Mouse (Mus musculus) embryonic facial prominence, embryonic 13.5 days (tissue): ENCODE measurements at regions not wholly inside any gene's neighbourhood (a gene's known extent, or its start where the extent isn't known, plus 50 kb on each side); places are given as distances from the start of the nearest gene placed in this dataset.
A peak's percentile ranks its signal among the peaks of the same experiment; 100 is the strongest.

Experiments used
- ATAC-seq: fragments of 200-750 bp; cut with Nextera tagmentation; 2 replicates; pipeline ENCODE4 v1.8.0; 2017; ENCODE audit warnings: low read depth; ENCODE audit not compliant: insufficient number of reproducible peaks, insufficient read depth, low FRiP score, low TSS enrichment
- H3K27ac ChIP-seq: fragments of 300-500 bp; sonication (generic); 2 replicates; pipeline ENCODE4 v1.5.1; 2015; ENCODE audit warnings: moderate library complexity, mild to moderate bottlenecking, inconsistent platforms
- H3K27me3 ChIP-seq: fragments of 300-500 bp; sonication (generic); 2 replicates; pipeline ENCODE4 v1.6.1; 2015; ENCODE audit warnings: mild to moderate bottlenecking, inconsistent platforms
- H3K36me3 ChIP-seq: fragments of 300-500 bp; sonication (generic); 2 replicates; pipeline ENCODE4 v1.6.1; 2015; ENCODE audit warnings: mild to moderate bottlenecking, inconsistent platforms
- H3K4me1 ChIP-seq: fragments of 300-500 bp; sonication (generic); 2 replicates; pipeline ENCODE4 v1.6.1; 2015; ENCODE audit warnings: inconsistent platforms
- H3K4me2 ChIP-seq: fragments of 300-500 bp; sonication (generic); 2 replicates; pipeline ENCODE4 v1.6.1; 2015; ENCODE audit warnings: moderate library complexity, mild to moderate bottlenecking, inconsistent platforms
- H3K4me3 ChIP-seq: fragments of 300-500 bp; sonication (generic); 2 replicates; pipeline ENCODE4 v1.5.1; 2015; ENCODE audit warnings: mild to moderate bottlenecking, inconsistent platforms
- H3K9ac ChIP-seq: fragments of 300-500 bp; sonication (generic); 2 replicates; pipeline ENCODE4 v1.6.1; 2015; ENCODE audit warnings: mild to moderate bottlenecking, inconsistent platforms
- H3K9me3 ChIP-seq: fragments of 300-500 bp; sonication (generic); 2 replicates; pipeline ENCODE4 v1.6.1; 2016; ENCODE audit warnings: inconsistent platforms
- WGBS: fragments of 180-500 bp; shearing (Covaris S2); methylation state at CpG from one replicate; pipeline ENCODE4 v1.1.7; 2015; ENCODE audit warnings: mixed read lengths; 5-methylcytosine and 5-hydroxymethylcytosine counted together

DNA sequence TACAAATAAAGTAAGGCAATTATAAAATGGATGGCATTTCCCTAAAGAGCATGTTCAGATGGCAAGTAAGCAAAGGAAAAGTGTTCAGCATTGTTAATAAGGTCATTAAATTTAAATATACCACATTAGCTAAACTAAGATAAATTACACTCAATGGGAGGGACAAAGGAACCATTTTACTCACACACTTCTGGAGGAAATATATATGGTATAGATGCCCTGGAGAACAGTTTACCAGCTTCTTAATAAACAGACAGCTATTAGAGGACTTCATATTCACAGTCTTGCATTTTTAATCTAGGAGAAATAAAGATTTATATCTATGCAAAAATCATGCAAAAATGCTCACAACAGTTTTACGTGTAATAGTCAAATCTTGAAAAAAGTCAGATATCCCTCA, 183.8 kb downstream of the Dthd1 start:
- H3K9me3 ChIP-seq, result no peaks in the 10 kb centered on the region
- no peak overlapping the region for H3K4me2 ChIP-seq
- no peak overlapping the region for H3K27ac ChIP-seq
- no peaks in the 10 kb centered on the region for H3K27me3 ChIP-seq
- 86% methylated on average over 1 of the region's 1 CpGs for WGBS
- H3K9ac ChIP-seq, result no peak overlapping the region
- no peaks in the 10 kb centered on the region for H3K4me1 ChIP-seq
- no peaks in the 10 kb centered on the region for H3K36me3 ChIP-seq
- ATAC-seq, result no peak
- H3K4me3 ChIP-seq, result no peak overlapping the region

GRCm38 (mm10) chr5:63034446-63034845, 220.8 kb downstream of the Dthd1 start:
- Histone ChIP-seq H3K4me3 (no peak overlapping the region), H3K4me2 (no peak overlapping the region), H3K27me3 (no peaks in the 10 kb centered on the region), H3K36me3 (no peaks in the 10 kb centered on the region), H3K9me3 (no peaks in the 10 kb centered on the region), H3K4me1 (no peaks in the 10 kb centered on the region), H3K27ac (no peak overlapping the region), H3K9ac (no peak overlapping the region)
- no peak for ATAC-seq
- WGBS, result 71% methylated on average over 2 of the region's 2 CpGs

- Histone ChIP-seq H3K27me3 (no peaks in the 10 kb centered on the region), H3K36me3 (no peaks in the 10 kb centered on the region), H3K4me2 (no peak overlapping the region), H3K9me3 (no peaks in the 10 kb centered on the region), H3K9ac (no peak overlapping the region), H3K4me3 (no peak overlapping the region), H3K4me1 (no peaks in the 10 kb centered on the region), H3K27ac (no peak overlapping the region)
- WGBS, result 53% methylated on average over 2 of the region's 2 CpGs
- ATAC-seq, result no peak
These were observed 232.1 kb downstream of the Dthd1 start for GRCm38 (mm10) chr5:63045751-63046150.

DNA sequence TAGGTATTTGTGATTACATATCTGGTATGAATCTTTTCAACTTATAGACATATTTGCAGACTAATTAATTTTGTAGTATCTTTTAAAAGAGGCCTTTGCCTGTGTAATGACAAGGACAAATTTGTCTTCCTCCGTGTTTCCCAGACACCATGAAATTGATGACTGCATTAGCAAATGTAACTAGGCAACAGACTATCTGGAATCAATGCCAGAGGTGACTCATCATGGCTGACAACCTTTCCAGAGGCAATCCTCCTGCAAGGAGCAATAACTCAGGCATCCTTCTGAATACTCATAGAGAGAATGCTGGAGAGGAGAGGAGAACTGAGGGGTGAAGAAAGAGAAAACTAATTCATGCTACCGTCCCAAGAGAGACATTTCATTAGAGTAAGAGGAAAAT, 249.7 kb downstream of the Dthd1 start:
- H3K9ac ChIP-seq, result no peak overlapping the region
- no peaks in the 10 kb centered on the region for H3K4me1 ChIP-seq
- no peak overlapping the region for H3K27ac ChIP-seq
- no peaks in the 10 kb centered on the region for H3K9me3 ChIP-seq
- H3K4me2 ChIP-seq, result no peak overlapping the region
- WGBS, result 78% methylated on average over 2 of the region's 2 CpGs
- no peak overlapping the region for H3K4me3 ChIP-seq
- no peaks in the 10 kb centered on the region for H3K36me3 ChIP-seq
- no peaks in the 10 kb centered on the region for H3K27me3 ChIP-seq
- ATAC-seq, result no peak

GRCm38 (mm10) chr5:63066872-63067271, 253.2 kb downstream of the Dthd1 start:
- Histone ChIP-seq H3K9ac (no peak overlapping the region), H3K4me1 (no peaks in the 10 kb centered on the region), H3K27me3 (no peaks in the 10 kb centered on the region), H3K36me3 (no peaks in the 10 kb centered on the region), H3K27ac (no peak overlapping the region), H3K4me2 (no peak overlapping the region), H3K9me3 (no peaks in the 10 kb centered on the region), H3K4me3 (no peak overlapping the region)
- WGBS, result 55% methylated on average over 1 of the region's 1 CpGs
- no peak for ATAC-seq

DNA sequence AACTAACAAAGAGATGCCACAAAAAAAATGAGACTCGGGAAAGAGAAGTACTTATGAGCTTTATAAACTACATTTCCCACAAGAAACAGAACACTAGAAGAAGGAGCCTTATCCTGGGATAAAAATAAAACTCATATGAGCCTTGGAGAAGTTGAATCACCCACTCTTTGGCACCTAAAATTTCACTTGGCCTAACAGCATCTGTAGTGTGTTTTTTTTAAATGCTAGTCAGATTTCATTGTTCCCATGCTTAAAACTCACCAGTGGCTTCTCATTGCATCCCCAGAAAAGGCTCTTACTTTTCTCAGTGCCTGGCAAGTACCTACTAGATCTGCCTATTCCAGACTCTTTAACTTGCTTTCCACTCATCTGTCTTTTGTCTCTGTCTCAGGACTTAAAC, 284.5 kb downstream of the Dthd1 start:
- no peaks in the 10 kb centered on the region for H3K9me3 ChIP-seq
- H3K4me1 ChIP-seq, result no peaks in the 10 kb centered on the region
- no peak overlapping the region for H3K4me3 ChIP-seq
- H3K36me3 ChIP-seq, result no peaks in the 10 kb centered on the region
- no peak overlapping the region for H3K4me2 ChIP-seq
- WGBS, result 75% methylated on average over 1 of the region's 1 CpGs
- H3K27ac ChIP-seq, result no peak overlapping the region
- no peaks in the 10 kb centered on the region for H3K27me3 ChIP-seq
- H3K9ac ChIP-seq, result no peak overlapping the region
- no peak for ATAC-seq

GRCm38 (mm10) chr5:63132552-63132951, 318.9 kb downstream of the Dthd1 start:
- Histone ChIP-seq H3K27me3 (no peaks in the 10 kb centered on the region), H3K4me2 (no peak overlapping the region), H3K4me1 (peaks cover 2% of the 10 kb centered on the region; the same call in 1 of the 2 replicates), H3K9me3 (no peaks in the 10 kb centered on the region), H3K4me3 (no peak overlapping the region), H3K36me3 (no peaks in the 10 kb centered on the region), H3K9ac (no peak overlapping the region), H3K27ac (peak overlapping the region; percentile 48)
- no peak for ATAC-seq

GRCm38 (mm10) chr5:63137957-63138356, 324.3 kb downstream of the Dthd1 start:
- Histone ChIP-seq H3K4me1 (no peaks in the 10 kb centered on the region), H3K27ac (no peak overlapping the region), H3K9me3 (no peaks in the 10 kb centered on the region), H3K9ac (no peak overlapping the region), H3K36me3 (no peaks in the 10 kb centered on the region), H3K27me3 (no peaks in the 10 kb centered on the region), H3K4me3 (no peak overlapping the region), H3K4me2 (no peak overlapping the region)
- no peak for ATAC-seq

- Histone ChIP-seq H3K9ac (no peak overlapping the region), H3K27me3 (no peaks in the 10 kb centered on the region), H3K27ac (no peak overlapping the region), H3K4me1 (no peaks in the 10 kb centered on the region), H3K4me2 (no peak overlapping the region), H3K9me3 (no peaks in the 10 kb centered on the region), H3K36me3 (no peaks in the 10 kb centered on the region), H3K4me3 (no peak overlapping the region)
- 81% methylated on average over 2 of the region's 2 CpGs for WGBS
- no peak for ATAC-seq
These were observed 356.1 kb downstream of the Dthd1 start for GRCm38 (mm10) chr5:63169687-63170086.

DNA sequence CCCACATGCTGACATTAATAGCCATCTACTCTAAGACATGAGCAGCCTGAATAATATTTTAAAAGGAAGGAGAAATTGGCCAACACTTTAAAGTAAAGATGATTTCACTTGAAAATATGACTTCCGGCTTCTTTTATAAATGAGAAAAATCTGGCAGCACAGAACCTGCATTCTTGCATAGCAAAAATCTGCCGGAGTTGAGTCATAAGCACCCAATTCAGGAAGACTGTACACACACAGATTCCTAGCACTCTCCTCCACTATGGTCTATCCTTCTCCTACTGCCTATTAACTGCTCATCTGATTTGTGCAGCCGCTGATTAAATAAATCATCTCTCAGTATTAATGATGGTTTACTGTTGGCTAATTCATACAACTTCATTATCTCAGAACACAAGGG, 356.9 kb downstream of the Dthd1 start:
- no peaks in the 10 kb centered on the region for H3K9me3 ChIP-seq
- H3K9ac ChIP-seq, result no peak overlapping the region
- H3K36me3 ChIP-seq, result no peaks in the 10 kb centered on the region
- 82% methylated on average over 3 of the region's 3 CpGs for WGBS
- no peak overlapping the region for H3K27ac ChIP-seq
- no peak for ATAC-seq
- H3K4me1 ChIP-seq, result no peaks in the 10 kb centered on the region
- H3K27me3 ChIP-seq, result no peaks in the 10 kb centered on the region
- H3K4me3 ChIP-seq, result no peak overlapping the region
- H3K4me2 ChIP-seq, result no peak overlapping the region

- Histone ChIP-seq H3K4me1 (no peaks in the 10 kb centered on the region), H3K27ac (no peak overlapping the region), H3K9me3 (no peaks in the 10 kb centered on the region), H3K4me2 (no peak overlapping the region), H3K9ac (no peak overlapping the region), H3K4me3 (no peak overlapping the region), H3K36me3 (no peaks in the 10 kb centered on the region), H3K27me3 (no peaks in the 10 kb centered on the region)
- ATAC-seq, result no peak
- WGBS, result 58% methylated on average over 2 of the region's 2 CpGs
These were observed 399.8 kb downstream of the Dthd1 start for GRCm38 (mm10) chr5:63213381-63213780.

DNA sequence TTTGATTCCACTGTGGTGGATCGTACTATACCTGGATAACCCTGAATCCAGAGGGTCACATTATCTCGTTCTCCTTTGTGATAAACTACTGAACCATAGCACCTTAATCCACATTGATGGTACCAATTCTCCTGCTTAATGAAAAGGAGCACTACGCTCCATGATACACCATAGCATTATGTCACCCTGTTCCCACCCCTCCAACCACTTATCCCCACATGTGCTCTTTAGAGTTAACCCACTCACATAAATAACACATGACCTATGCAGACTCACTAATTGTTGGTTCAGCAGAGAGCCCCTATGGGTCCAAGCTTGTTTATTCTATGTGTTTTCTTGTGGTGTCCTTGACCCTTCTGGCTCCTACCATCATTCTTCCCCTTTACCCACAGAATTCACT, 405.8 kb downstream of the Dthd1 start:
- H3K27ac ChIP-seq, result no peak overlapping the region

DNA sequence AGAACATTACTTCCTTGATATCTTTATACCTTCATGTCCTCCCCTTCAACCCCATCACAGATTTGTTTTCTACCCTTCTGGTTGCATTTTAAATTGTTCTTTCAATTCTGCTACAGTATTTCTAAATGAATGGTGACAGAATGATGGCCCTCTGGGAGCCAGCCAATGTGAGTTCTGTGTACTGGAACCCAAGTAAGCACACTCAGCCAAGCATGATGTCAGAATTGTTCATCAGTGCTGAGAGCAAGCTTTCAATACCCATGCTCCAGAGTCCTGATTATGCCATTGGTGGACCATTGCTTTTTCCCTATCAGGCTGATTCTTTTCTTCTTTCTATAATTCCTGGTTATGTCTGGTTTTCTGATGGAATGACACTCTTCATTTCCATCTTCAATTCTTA, 386.3 kb upstream of the Nwd2 start:
- Histone ChIP-seq H3K4me3 (no peak overlapping the region), H3K27ac (no peak overlapping the region), H3K9ac (no peak overlapping the region), H3K9me3 (no peaks in the 10 kb centered on the region), H3K4me1 (no peaks in the 10 kb centered on the region), H3K27me3 (no peaks in the 10 kb centered on the region), H3K36me3 (no peaks in the 10 kb centered on the region), H3K4me2 (no peak overlapping the region)
- ATAC-seq, result no peak

More for the DNA sequence above, 405.8 kb downstream of the Dthd1 start:
- H3K27me3 ChIP-seq, result no peaks in the 10 kb centered on the region
- ATAC-seq, result no peak
- H3K4me3 ChIP-seq, result no peak overlapping the region
- whole genome bisulfite sequencing, result 83% methylated on average over 3 of the region's 3 CpGs
- no peaks in the 10 kb centered on the region for H3K9me3 ChIP-seq
- H3K4me1 ChIP-seq, result no peaks in the 10 kb centered on the region
- no peak overlapping the region for H3K4me2 ChIP-seq
- H3K9ac ChIP-seq, result no peak overlapping the region
- H3K36me3 ChIP-seq, result no peaks in the 10 kb centered on the region
